Mouse (Mus musculus): ENCODE results near the gene Trdmt1. TPM values are rescaled to one million over a fixed set of nuclear protein-coding genes. Genes with fewer than 3 reads are reported as not detected.

The Trdmt1 gene
- total RNA-seq, 1 experiment: 7.4 TPM

DNA sequence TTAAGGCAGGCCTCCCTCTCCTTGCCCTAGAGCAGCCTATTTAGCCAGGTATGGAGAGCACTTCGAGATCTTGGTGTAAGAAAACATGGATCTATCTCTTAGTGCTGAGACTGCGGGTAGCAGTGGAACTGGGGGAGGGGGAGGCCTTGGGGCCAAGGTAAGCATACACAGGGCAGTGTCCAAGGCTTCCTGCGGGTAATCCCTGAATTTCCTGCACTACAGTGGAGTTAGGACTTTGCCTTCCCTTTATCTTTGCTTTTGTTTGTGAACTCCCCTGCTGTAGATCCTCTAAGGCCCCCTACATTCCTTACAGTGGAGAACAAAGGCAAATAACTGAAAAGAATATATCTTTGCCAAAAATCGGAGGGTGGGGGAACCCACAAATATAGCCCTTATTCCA, 29.5 kb downstream of the Trdmt1 start:
- TF ChIP-seq CHD2 (IDR thresholded peaks at IDR 0.05; ENCODE audit: low read depth, low read length) (no peak), HCFC1 (IDR thresholded peaks at IDR 0.05; ENCODE audit: borderline replicate concordance, insufficient read depth, low read length) (no peak), ZC3H11A (IDR thresholded peaks at IDR 0.05; ENCODE audit: borderline replicate concordance, low read depth, low read length) (no peak), ZNF384 (IDR thresholded peaks at IDR 0.05; ENCODE audit: low read depth, low read length) (no peak), MAFK (IDR thresholded peaks at IDR 0.05; ENCODE audit: insufficient read depth, low read depth, low read length) (no peak)
- Histone ChIP-seq H3K27ac (ENCODE audit: insufficient read depth, low read depth, low read length, poor library complexity, severe bottlenecking) (no peak overlapping the region), H3K9ac (ENCODE audit: insufficient read depth, low read depth, low read length, poor library complexity, severe bottlenecking) (no peak overlapping the region), H3K4me3 (ENCODE audit: insufficient read depth in 1 of 2, low read depth in 1 of 2, low read length in 2 of 2, poor library complexity in 1 of 2, severe bottlenecking in 1 of 2) (no peak overlapping the region), H3K36me3 (ENCODE audit: control insufficient read depth, insufficient read depth, low read length, poor library complexity, severe bottlenecking) (no peaks in the 10 kb centered on the region), H3K9me3 (ENCODE audit: control insufficient read depth, insufficient read depth, low read depth, low read length) (no peaks in the 10 kb centered on the region), H3K4me1 (ENCODE audit: control insufficient read depth in 2 of 2, insufficient read depth in 2 of 2, low read length in 2 of 2, poor library complexity in 1 of 2) (peaks cover 0 to 2% of the 10 kb centered on the region in 2 experiments; a peak in 1 of 4 replicates)
- in situ Hi-C loops (cut with MboI; ENCODE audit: low sequenced_read_pairs in 2 of 2, unreplicated experiment in 2 of 2): no loop called here
- DNase-seq (ENCODE audit: low read depth, low spot score): no peak

DNA sequence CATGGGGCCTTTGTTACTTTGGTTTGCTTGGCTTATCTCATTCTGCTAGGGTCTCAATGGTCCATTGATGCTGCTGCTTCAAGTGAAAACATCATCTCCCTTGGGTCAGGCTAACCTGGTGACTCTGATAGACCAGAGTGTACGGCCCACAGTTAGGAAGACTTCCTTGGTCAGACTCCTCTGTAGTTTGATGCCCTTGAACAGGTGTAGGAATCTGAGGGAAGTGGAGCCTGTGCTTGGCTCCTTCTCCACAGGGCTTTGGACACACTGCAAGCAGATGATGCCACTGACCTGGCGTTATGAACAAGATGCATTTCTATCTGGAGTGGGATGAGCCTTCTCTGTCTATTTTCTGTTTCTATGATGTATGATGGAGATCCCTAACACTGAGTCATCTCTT, 41.8 kb downstream of the Trdmt1 start:
- no peak for TF ChIP-seq ZNF384 (IDR thresholded peaks at IDR 0.05; ENCODE audit: low read depth, low read length)
- no peak for TF ChIP-seq ZC3H11A (IDR thresholded peaks at IDR 0.05; ENCODE audit: borderline replicate concordance, low read depth, low read length)
- TF ChIP-seq CHD2 (IDR thresholded peaks at IDR 0.05; ENCODE audit: low read depth, low read length): no peak
- TF ChIP-seq MAFK (IDR thresholded peaks at IDR 0.05; ENCODE audit: insufficient read depth, low read depth, low read length): no peak
- no peak for TF ChIP-seq HCFC1 (IDR thresholded peaks at IDR 0.05; ENCODE audit: borderline replicate concordance, insufficient read depth, low read length)
- Histone ChIP-seq H3K9ac (ENCODE audit: insufficient read depth, low read depth, low read length, poor library complexity, severe bottlenecking) (no peak overlapping the region), H3K9me3 (ENCODE audit: control insufficient read depth, insufficient read depth, low read depth, low read length) (no peaks in the 10 kb centered on the region), H3K36me3 (ENCODE audit: control insufficient read depth, insufficient read depth, low read length, poor library complexity, severe bottlenecking) (no peaks in the 10 kb centered on the region), H3K27ac (ENCODE audit: insufficient read depth, low read depth, low read length, poor library complexity, severe bottlenecking) (no peak overlapping the region), H3K4me3 (ENCODE audit: insufficient read depth in 1 of 2, low read depth in 1 of 2, low read length in 2 of 2, poor library complexity in 1 of 2, severe bottlenecking in 1 of 2) (no peak overlapping the region), H3K4me1 (ENCODE audit: control insufficient read depth in 2 of 2, insufficient read depth in 2 of 2, low read length in 2 of 2, poor library complexity in 1 of 2) (no peaks in the 10 kb centered on the region)
- in situ Hi-C loops (cut with MboI; ENCODE audit: low sequenced_read_pairs in 2 of 2, unreplicated experiment in 2 of 2): no loop called here
- DNase-seq (ENCODE audit: low read depth, low spot score): no peak

DNA sequence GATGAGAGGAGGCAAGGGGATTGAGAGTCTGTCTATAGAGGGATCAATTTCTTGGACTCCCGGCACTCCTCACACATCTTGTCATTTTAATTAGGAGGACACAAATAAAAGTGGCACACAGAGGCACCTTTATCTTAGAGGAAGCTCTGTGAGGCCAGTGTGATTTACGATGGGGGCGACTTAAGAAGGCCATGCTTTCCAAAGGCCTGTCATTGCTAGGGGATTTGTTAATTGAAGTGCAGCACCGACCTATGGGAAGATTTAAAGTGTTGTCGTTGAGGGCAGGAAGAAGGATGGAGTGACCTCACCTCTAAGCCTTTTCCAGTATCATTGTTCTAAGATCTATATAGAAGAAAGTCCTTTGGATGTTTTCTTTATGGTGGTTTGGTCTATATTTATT, 42.9 kb downstream of the Trdmt1 start:
- H3K36me3 ChIP-seq (ENCODE audit: control insufficient read depth, insufficient read depth, low read length, poor library complexity, severe bottlenecking): no peaks in the 10 kb centered on the region
- in situ Hi-C loops (cut with MboI; ENCODE audit: low sequenced_read_pairs in 2 of 2, unreplicated experiment in 2 of 2): no loop called here
- TF ChIP-seq CHD2 (IDR thresholded peaks at IDR 0.05; ENCODE audit: low read depth, low read length) (no peak), MAFK (IDR thresholded peaks at IDR 0.05; ENCODE audit: insufficient read depth, low read depth, low read length) (no peak), ZC3H11A (IDR thresholded peaks at IDR 0.05; ENCODE audit: borderline replicate concordance, low read depth, low read length) (no peak), HCFC1 (IDR thresholded peaks at IDR 0.05; ENCODE audit: borderline replicate concordance, insufficient read depth, low read length) (no peak), ZNF384 (IDR thresholded peaks at IDR 0.05; ENCODE audit: low read depth, low read length) (no peak)

DNA sequence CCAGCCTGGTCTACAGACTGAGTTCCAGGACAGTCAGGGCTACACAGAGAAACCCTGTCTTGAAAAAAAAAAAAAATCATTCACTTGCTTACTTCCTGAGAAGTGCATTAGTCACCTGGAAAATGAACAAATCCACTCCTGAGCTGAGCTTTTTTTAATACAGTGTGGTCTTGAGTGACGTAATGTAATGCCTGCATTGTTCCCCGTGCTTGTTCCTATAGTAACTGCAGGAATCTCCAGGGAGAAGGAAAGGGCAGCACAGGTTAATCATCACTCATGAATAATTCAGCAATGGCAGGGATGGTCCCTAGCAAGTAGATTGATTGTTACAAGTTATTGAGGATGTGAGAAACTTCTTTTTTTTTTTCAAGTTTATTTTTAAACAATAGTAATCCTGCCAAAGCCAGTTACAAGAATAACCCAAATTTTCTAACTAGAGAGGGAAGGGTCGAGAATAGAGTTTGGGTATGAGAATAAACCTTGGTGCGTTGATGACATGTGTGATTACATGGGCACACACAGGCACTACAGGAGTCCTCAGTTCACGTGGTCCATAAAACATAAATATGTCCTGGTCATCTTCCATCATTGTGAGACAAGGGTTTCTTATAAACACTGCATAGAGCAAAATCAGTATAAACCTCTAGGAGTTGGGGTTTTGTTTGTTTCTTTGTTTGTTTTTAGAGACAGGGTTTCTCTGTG, 44.0 kb downstream of the Trdmt1 start:
- in situ Hi-C loops (cut with MboI; ENCODE audit: low sequenced_read_pairs in 2 of 2, unreplicated experiment in 2 of 2): no loop called here
- no peaks in the 10 kb centered on the region for H3K9me3 ChIP-seq (ENCODE audit: control insufficient read depth, insufficient read depth, low read depth, low read length)
- H3K36me3 ChIP-seq (ENCODE audit: control insufficient read depth, insufficient read depth, low read length, poor library complexity, severe bottlenecking): no peaks in the 10 kb centered on the region
- no peak overlapping the region for H3K4me3 ChIP-seq (ENCODE audit: insufficient read depth in 1 of 2, low read depth in 1 of 2, low read length in 2 of 2, poor library complexity in 1 of 2, severe bottlenecking in 1 of 2)
- no peaks in the 10 kb centered on the region for H3K4me1 ChIP-seq (ENCODE audit: control insufficient read depth in 2 of 2, insufficient read depth in 2 of 2, low read length in 2 of 2, poor library complexity in 1 of 2)
- TF ChIP-seq CHD2 (IDR thresholded peaks at IDR 0.05; ENCODE audit: low read depth, low read length): no peak
- no peak for TF ChIP-seq MAFK (IDR thresholded peaks at IDR 0.05; ENCODE audit: insufficient read depth, low read depth, low read length)
- no peak for TF ChIP-seq ZC3H11A (IDR thresholded peaks at IDR 0.05; ENCODE audit: borderline replicate concordance, low read depth, low read length)
- TF ChIP-seq HCFC1 (IDR thresholded peaks at IDR 0.05; ENCODE audit: borderline replicate concordance, insufficient read depth, low read length): no peak
- no peak for TF ChIP-seq ZNF384 (IDR thresholded peaks at IDR 0.05; ENCODE audit: low read depth, low read length)
- no peak for DNase-seq (ENCODE audit: low read depth, low spot score)
- H3K27ac ChIP-seq (ENCODE audit: insufficient read depth, low read depth, low read length, poor library complexity, severe bottlenecking): no peak overlapping the region
- no peak overlapping the region for H3K9ac ChIP-seq (ENCODE audit: insufficient read depth, low read depth, low read length, poor library complexity, severe bottlenecking)

More for the DNA sequence above, 42.9 kb downstream of the Trdmt1 start:
- no peak overlapping the region for H3K27ac ChIP-seq (ENCODE audit: insufficient read depth, low read depth, low read length, poor library complexity, severe bottlenecking)
- DNase-seq (ENCODE audit: low read depth, low spot score): no peak
- no peak overlapping the region for H3K4me3 ChIP-seq (ENCODE audit: insufficient read depth in 1 of 2, low read depth in 1 of 2, low read length in 2 of 2, poor library complexity in 1 of 2, severe bottlenecking in 1 of 2)
- no peaks in the 10 kb centered on the region for H3K4me1 ChIP-seq (ENCODE audit: control insufficient read depth in 2 of 2, insufficient read depth in 2 of 2, low read length in 2 of 2, poor library complexity in 1 of 2)
- no peak overlapping the region for H3K9ac ChIP-seq (ENCODE audit: insufficient read depth, low read depth, low read length, poor library complexity, severe bottlenecking)
- H3K9me3 ChIP-seq (ENCODE audit: control insufficient read depth, insufficient read depth, low read depth, low read length): no peaks in the 10 kb centered on the region
